Mouse (Mus musculus): ENCODE measurements around the gene Astl. TPM values are rescaled to one million over a fixed set of nuclear protein-coding genes. Genes with fewer than 3 reads are reported as not detected.
A peak's percentile ranks its signal among the peaks of the same experiment; 100 is the strongest.

Gene Astl
- total RNA-seq, 1 experiment from 2014 or later: not detected

GRCm38 (mm10) chr2:127390846-127391245 is 52.4 kb downstream of the Astl start:
- ATAC-seq (replicated peaks; ENCODE audit: low read depth, poor library complexity, severe bottlenecking): no peak

- ATAC-seq (replicated peaks; ENCODE audit: low read depth, poor library complexity, severe bottlenecking): peak; percentile 63
Observed at GRCm38 (mm10) chr2:127391323-127391722, 52.9 kb downstream of the Astl start.

- ATAC-seq (replicated peaks; ENCODE audit: low read depth, poor library complexity, severe bottlenecking): no peak
Observed at GRCm38 (mm10) chr2:127394606-127395161, 56.2 kb downstream of the Astl start.

GRCm38 (mm10) chr2:127398738-127399137 is 60.3 kb downstream of the Astl start:
- no peak for ATAC-seq (replicated peaks; ENCODE audit: low read depth, poor library complexity, severe bottlenecking)

Other genes starting within 250 kb of the Astl start
- gene Ncaph, start 204.7 kb upstream of the Astl start, total RNA-seq (2017): 58.5 and 73.9 TPM in 2 replicates
- 24.5 and 25.4 TPM in 2 replicates for gene Itpripl1, start 195.2 kb upstream of the Astl start, total RNA-seq (2017)
- 4.4 and 6.5 TPM in 2 replicates for gene 1810024B03Rik, start 130.4 kb upstream of the Astl start, total RNA-seq (2017)
- 180 and 226 TPM in 2 replicates for gene Snrnp200, start 130.3 kb upstream of the Astl start, total RNA-seq (2017)
- gene Ciao1, start 90.8 kb upstream of the Astl start, total RNA-seq (2017): 21.1 and 36.1 TPM in 2 replicates
- gene Tmem127, start 90.7 kb upstream of the Astl start, total RNA-seq (2017): 22.2 and 25.9 TPM in 2 replicates
- 166 and 172 TPM in 2 replicates for gene Stard7, start 68.4 kb upstream of the Astl start, total RNA-seq (2017)
- gene Dusp2, start 2.5 kb upstream of the Astl start, total RNA-seq (2017): 144 and 157 TPM in 2 replicates
- gene Adra2b, start 24.6 kb downstream of the Astl start, total RNA-seq (2017): 0.14 TPM in 1 of 2 replicates, not detected in the other
- gene Gpat2, start 86.6 kb downstream of the Astl start, total RNA-seq (2017): not detected in 2 replicates
- gene Fahd2a, start 105.9 kb downstream of the Astl start, total RNA-seq (2017): 5.6 and 12.8 TPM in 2 replicates
- gene Kcnip3, start 183.5 kb downstream of the Astl start, total RNA-seq (2017): 2.5 and 4.0 TPM in 2 replicates
- gene Prom2, start 202.8 kb downstream of the Astl start, total RNA-seq (2017): not detected in 2 replicates
- gene Zfp661, start 248.5 kb downstream of the Astl start, total RNA-seq (2017): 1.7 and 2.7 TPM in 2 replicates
- gene Mrps5, start 248.6 kb downstream of the Astl start, total RNA-seq (2017): 80.0 and 148 TPM in 2 replicates

Measured in common myeloid progenitor, adult 5-6 weeks (primary cell).